Mouse (Mus musculus) left cerebral cortex, adult 2 months (tissue): Measurements from ENCODE around the gene Gnb1. TPM values are rescaled to one million over a fixed set of nuclear protein-coding genes. Genes with fewer than 3 reads are reported as not detected.

Experiments
- DNase-seq, 2 experiments: peaks; one replicate each; pipeline ENCODE4 v3.0.0; 2021 to 2022; ENCODE audit warnings: low spot score in 2 of 2, mixed read lengths in 1 of 2; ENCODE audit errors: extremely low spot score in 1 of 2
- H3K27ac ChIP-seq: fragments of 200-600 bp; 2 replicates; pipeline ENCODE4 v1.8.1; 2022
- H3K4me3 ChIP-seq: fragments of 200-600 bp; 2 replicates; pipeline ENCODE4 v1.8.1; 2022
- CTCF ChIP-seq: fragments of 200-600 bp; IDR thresholded peaks from 2 replicates; pipeline ENCODE4 v1.8.1; 2022; ENCODE audit warnings: antibody characterized with exemption, mild to moderate bottlenecking, moderate library complexity
- intact Hi-C: fragments of 180-260 bp; cut with DNase I; formaldehyde crosslinking; loops from one replicate; pipeline ENCODE4 v1.15.1; 2025
- long read RNA-seq, 2 experiments: library from polyadenylated mRNA; stranded (forward); transcript quantifications; one replicate each; pipeline ENCODE4 v2.0.0; 2021; ENCODE audit warnings: borderline mapping rate in 2 of 2
- total RNA-seq, 2 experiments: library from RNA; stranded (reverse); gene quantifications; 2 replicates each; pipeline ENCODE4 v1.2.3; 2021

Gnb1 gene
- 100 to 1,000 TPM; 853 to 870 TPM for total RNA-seq
- long read RNA-seq, experiment 1, transcript Gnb1-202 (11 exons, 3,088 nt) = minor isoform, 133 of 572 reads
- long read RNA-seq, experiment 1, transcript Gnb1-201 (12 exons, 3,131 nt) = major isoform, 281 of 572 reads
- long read RNA-seq, experiment 1, transcript Gnb1-206 (4 exons, 812 nt) = minor isoform, 15 of 572 reads
- long read RNA-seq, experiment 1, transcript Gnb1-203 (12 exons, 3,143 nt) = minor isoform, 56 of 572 reads
- long read RNA-seq, experiment 1, partial matches to known transcripts = 34 of 572 reads
- long read RNA-seq, experiment 1, other reads (novel, unspliced or antisense) = 53 of 572 reads
- long read RNA-seq, experiment 2, transcript Gnb1-201 (12 exons, 3,131 nt) = major isoform, 225 of 431 reads
- long read RNA-seq, experiment 2, transcript Gnb1-202 (11 exons, 3,088 nt) = minor isoform, 86 of 431 reads
- long read RNA-seq, experiment 2, transcript Gnb1-206 (4 exons, 812 nt) = minor isoform, 13 of 431 reads
- long read RNA-seq, experiment 2, transcript Gnb1-203 (12 exons, 3,143 nt) = minor isoform, 40 of 431 reads
- long read RNA-seq, experiment 2, partial matches to known transcripts = 38 of 431 reads
- long read RNA-seq, experiment 2, other reads (novel, unspliced or antisense) = 29 of 431 reads

GRCm38 (mm10) chr4:155490990-155491504, at the start of gene Gnb1:
Gnb1 (plus strand) TSS chr4:155491361.
- peak within 1 kb of the TSS; percentile 95 for H3K27ac ChIP-seq
- H3K4me3 ChIP-seq = peak within 1 kb of the TSS; percentile 84
- DNase-seq = peak; percentile 94 to 95
- no peak for TF ChIP-seq CTCF
- intact Hi-C loops = loop anchor here (1.0 kb wide), 1 partner anchor 72 kb away; no protein-coding TSS in a partner anchor

GRCm38 (mm10) chr4:155442808-155443207, 48.4 kb upstream of the Gnb1 start:
- no peak for TF ChIP-seq CTCF
- no peak for DNase-seq
- Histone ChIP-seq H3K4me3 (no peak overlapping the region), H3K27ac (no peak overlapping the region)
- intact Hi-C loops = no loop called here

- no peak overlapping the region for H3K4me3 ChIP-seq
- no peak for DNase-seq
- intact Hi-C loops = no loop called here
- no peak for TF ChIP-seq CTCF
- no peak overlapping the region for H3K27ac ChIP-seq
These were observed 39.6 kb upstream of the Gnb1 start for GRCm38 (mm10) chr4:155451597-155451996.

GRCm38 (mm10) chr4:155458575-155458974, 32.6 kb upstream of the Gnb1 start:
- intact Hi-C loops = no loop called here
- no peak for TF ChIP-seq CTCF
- DNase-seq = no peak
- Histone ChIP-seq H3K4me3 (no peak overlapping the region), H3K27ac (no peak overlapping the region)

GRCm38 (mm10) chr4:155463050-155463449, 28.1 kb upstream of the Gnb1 start:
- no peak for TF ChIP-seq CTCF
- Histone ChIP-seq H3K4me3 (no peak overlapping the region), H3K27ac (no peak overlapping the region)
- intact Hi-C loops = no loop called here
- DNase-seq = no peak

- DNase-seq = no peak
- Histone ChIP-seq H3K4me3 (no peak overlapping the region), H3K27ac (no peak overlapping the region)
- intact Hi-C loops = no loop called here
- TF ChIP-seq CTCF = no peak
These were observed 27.6 kb upstream of the Gnb1 start for GRCm38 (mm10) chr4:155463611-155464010.

GRCm38 (mm10) chr4:155464061-155464460, 27.1 kb upstream of the Gnb1 start:
- DNase-seq = no peak
- no peak overlapping the region for H3K27ac ChIP-seq
- no peak for TF ChIP-seq CTCF
- no peak overlapping the region for H3K4me3 ChIP-seq
- intact Hi-C loops = no loop called here

GRCm38 (mm10) chr4:155465607-155466006, 25.6 kb upstream of the Gnb1 start:
- intact Hi-C loops = loop anchor here (5.0 kb wide), 1 partner anchor 98 kb away; no protein-coding TSS in a partner anchor
- Histone ChIP-seq H3K4me3 (no peak overlapping the region), H3K27ac (no peak overlapping the region)
- no peak for TF ChIP-seq CTCF
- no peak for DNase-seq

GRCm38 (mm10) chr4:155466080-155466479, 25.1 kb upstream of the Gnb1 start:
- DNase-seq = no peak
- Histone ChIP-seq H3K27ac (no peak overlapping the region), H3K4me3 (no peak overlapping the region)
- intact Hi-C loops = loop anchor here (5.0 kb wide), 1 partner anchor 99 kb away; no protein-coding TSS in a partner anchor
- TF ChIP-seq CTCF = no peak

GRCm38 (mm10) chr4:155467237-155468010, 23.7 kb upstream of the Gnb1 start:
- no peak for DNase-seq
- intact Hi-C loops = loop anchor here (5.0 kb wide), 1 partner anchor 100 kb away; no protein-coding TSS in a partner anchor
- Histone ChIP-seq H3K27ac (no peak overlapping the region), H3K4me3 (no peak overlapping the region)
- TF ChIP-seq CTCF = no peak

GRCm38 (mm10) chr4:155468952-155469351, 22.2 kb upstream of the Gnb1 start, which contains the start of gene Tmem52:
Tmem52 (plus strand) TSS chr4:155469114.
- intact Hi-C loops = loop anchor here (5.0 kb wide), 1 partner anchor 102 kb away; no protein-coding TSS in a partner anchor

More at GRCm38 (mm10) chr4:155468952-155469351, 22.2 kb upstream of the Gnb1 start, which contains the start of gene Tmem52:
- TF ChIP-seq CTCF = no peak
- DNase-seq = no peak
- Histone ChIP-seq H3K27ac (no peak within 1 kb of the TSS), H3K4me3 (no peak within 1 kb of the TSS)
